Mouse (Mus musculus) C2C12 (cell line): ENCODE data around the gene Plcb4.

ENCODE experiments used
- CEBPB ChIP-seq: IDR thresholded peaks from one replicate; pipeline ENCODE4 v1.6.1; 2011; ENCODE audit warnings: low read depth, mild to moderate bottlenecking, control low read depth, moderate library complexity
- CTCF ChIP-seq: IDR thresholded peaks from one replicate; pipeline ENCODE4 v1.5.1; 2011; ENCODE audit not compliant: control insufficient read depth, insufficient read depth, insufficient read length
- FOSL1 ChIP-seq: IDR thresholded peaks from one replicate; pipeline ENCODE4 v1.8.0; 2011; ENCODE audit warnings: mild to moderate bottlenecking, low read length; ENCODE audit not compliant: poor library complexity, insufficient read depth, severe bottlenecking
- MAX ChIP-seq: IDR thresholded peaks from one replicate; pipeline ENCODE4 v1.6.1; 2011; ENCODE audit warnings: mild to moderate bottlenecking, control low read depth
- MYOD1 ChIP-seq: IDR thresholded peaks from one replicate; pipeline ENCODE4 v1.6.1; 2011; ENCODE audit warnings: low read depth; ENCODE audit not compliant: control insufficient read depth, insufficient read length
- MYOG ChIP-seq: IDR thresholded peaks from one replicate; pipeline ENCODE4 v1.6.1; 2011; ENCODE audit not compliant: control insufficient read depth, insufficient read length; ENCODE audit errors: extremely low read depth
- USF1 ChIP-seq: IDR thresholded peaks from one replicate; pipeline ENCODE4 v1.6.1; 2011; ENCODE audit warnings: low read depth, mild to moderate bottlenecking, control low read depth, moderate library complexity

- TF ChIP-seq CTCF (no peak), MAX (no peak), MYOG (no peak), USF1 (no peak), FOSL1 (no peak), CEBPB (no peak), MYOD1 (no peak)
Observed at GRCm38 (mm10) chr2:135828446-135828845, 169.6 kb downstream of the Plcb4 start.
